Mouse (Mus musculus): ENCODE measurements around the gene Ttyh3. TPM values are rescaled to one million over a fixed set of nuclear protein-coding genes. Genes with fewer than 3 reads are reported as not detected.

The Ttyh3 gene
- 72.1 and 86.7 TPM in 2 replicates for polyA plus RNA-seq (2014; fragmentation: Nextera tagmentation; extraction: Ambion mirVana)

DNA sequence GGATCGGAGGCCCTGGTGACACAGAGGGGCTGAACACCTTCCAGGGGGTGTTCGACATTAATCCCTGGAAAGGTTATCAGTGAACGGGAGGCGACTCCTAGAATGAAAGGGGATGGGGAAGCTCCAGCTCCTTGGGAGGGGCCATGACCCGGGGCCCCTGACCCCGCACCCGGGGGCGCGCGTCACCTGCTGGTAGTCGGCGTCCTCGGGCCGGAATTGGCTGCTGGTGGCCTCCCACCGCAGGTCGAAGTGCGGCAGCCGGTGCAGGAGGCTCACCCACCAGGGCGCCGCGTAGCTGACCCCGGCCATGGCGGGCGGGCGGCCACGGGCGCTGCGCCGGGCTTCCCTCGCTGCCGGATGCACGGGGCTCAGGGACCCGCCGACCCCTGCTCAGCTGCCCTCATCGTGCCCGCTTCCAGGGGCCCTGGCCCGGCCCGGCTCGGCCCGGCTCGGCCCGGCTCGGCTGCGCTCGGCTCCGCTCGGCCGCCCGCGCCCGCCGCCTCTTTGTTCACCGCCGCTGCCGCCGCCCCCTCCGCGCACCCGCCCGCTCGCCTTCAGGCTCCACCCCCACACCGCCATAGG lies at the start of gene Ttyh3:
Ttyh3 (minus strand) TSS at position 513 of the 582 bp plus-strand sequence.
- Histone ChIP-seq H3K4me3 (replicated peaks; ENCODE audit: low read depth, low read length) (peak within 1 kb of the TSS; percentile 99), H3K27me3 (ENCODE audit: control insufficient read depth, insufficient read depth, low read length) (no peaks in the 10 kb centered on the region), H3K9me3 (ENCODE audit: control insufficient read depth, low read length) (no peaks in the 10 kb centered on the region), H3K27ac (replicated peaks; ENCODE audit: low read depth, low read length) (peak within 1 kb of the TSS; percentile 96), H3K9ac (replicated peaks; ENCODE audit: low read length) (peak within 1 kb of the TSS; percentile 100), H3K4me1 (ENCODE audit: control insufficient read depth, insufficient read depth, low read length) (peaks cover 42% of the 10 kb centered on the region), H3K4me2 (ENCODE audit: low read length) (peak within 1 kb of the TSS; percentile 100), H3K36me3 (ENCODE audit: control insufficient read depth, insufficient read depth, low read length) (peaks cover 18% of the 10 kb centered on the region)
- DNase-seq (no peak), ATAC-seq (ENCODE audit: low FRiP score, low TSS enrichment) (peak; percentile 9; the same call in 1 of the 2 replicates)
- 1% methylated on average over 58 of the region's 62 CpGs for WGBS

DNA sequence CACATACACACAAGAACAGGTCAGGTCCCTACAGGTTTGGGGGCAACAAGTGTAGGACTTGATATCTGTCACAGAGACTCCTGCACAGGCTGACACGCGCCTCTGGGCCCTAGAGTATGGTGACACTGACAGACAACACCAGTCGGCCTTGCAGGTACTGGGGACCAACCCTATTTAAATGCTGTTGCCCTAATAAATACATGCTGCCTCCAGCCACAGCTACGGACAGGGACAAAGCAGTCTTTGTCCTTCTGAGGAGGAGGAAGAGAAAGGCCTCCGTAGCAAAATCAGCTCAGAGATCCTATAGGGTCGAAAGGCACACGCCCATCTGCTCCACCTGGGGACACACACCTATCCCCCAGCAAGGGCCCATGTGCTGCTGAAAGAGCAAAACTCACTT lies 47.2 kb upstream of the Ttyh3 start:
- peaks cover 50% of the 10 kb centered on the region for H3K36me3 ChIP-seq (ENCODE audit: control insufficient read depth, insufficient read depth, low read length)
- no peak for ATAC-seq (ENCODE audit: low FRiP score, low TSS enrichment)
- WGBS: 90% methylated on average over 7 of the region's 7 CpGs

DNA sequence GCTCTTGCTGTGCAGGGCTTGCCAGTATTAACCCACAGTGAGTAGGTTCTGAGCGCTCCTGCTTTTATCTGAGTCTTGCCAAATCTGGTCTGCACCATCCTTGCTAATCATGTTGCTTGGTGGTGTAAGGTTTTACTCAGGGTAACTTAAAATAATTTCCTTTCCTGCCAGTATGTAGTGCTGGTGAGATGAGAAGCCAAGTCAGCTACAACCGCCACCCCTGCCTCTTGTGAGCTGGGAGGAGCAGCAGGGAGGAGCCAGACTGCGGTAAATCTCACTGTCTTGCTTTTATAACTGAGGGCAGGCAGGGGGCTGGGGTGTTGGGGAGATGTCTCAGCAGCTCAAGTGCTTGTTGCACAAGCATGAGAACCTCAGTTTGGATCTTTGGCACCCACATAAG lies 39.6 kb upstream of the Ttyh3 start:
- no peak for ATAC-seq (ENCODE audit: low FRiP score, low TSS enrichment)
- WGBS: 84% methylated on average over 3 of the region's 3 CpGs

More for the DNA sequence above, 47.2 kb upstream of the Ttyh3 start:
- Histone ChIP-seq H3K27me3 (ENCODE audit: control insufficient read depth, insufficient read depth, low read length) (no peaks in the 10 kb centered on the region), H3K9me3 (ENCODE audit: control insufficient read depth, low read length) (no peaks in the 10 kb centered on the region), H3K4me3 (replicated peaks; ENCODE audit: low read depth, low read length) (no peak overlapping the region), H3K9ac (replicated peaks; ENCODE audit: low read length) (no peak overlapping the region), H3K27ac (replicated peaks; ENCODE audit: low read depth, low read length) (no peak overlapping the region), H3K4me1 (ENCODE audit: control insufficient read depth, insufficient read depth, low read length) (peaks cover 2% of the 10 kb centered on the region), H3K4me2 (ENCODE audit: low read length) (no peak overlapping the region)
- DNase-seq: no peak

DNA sequence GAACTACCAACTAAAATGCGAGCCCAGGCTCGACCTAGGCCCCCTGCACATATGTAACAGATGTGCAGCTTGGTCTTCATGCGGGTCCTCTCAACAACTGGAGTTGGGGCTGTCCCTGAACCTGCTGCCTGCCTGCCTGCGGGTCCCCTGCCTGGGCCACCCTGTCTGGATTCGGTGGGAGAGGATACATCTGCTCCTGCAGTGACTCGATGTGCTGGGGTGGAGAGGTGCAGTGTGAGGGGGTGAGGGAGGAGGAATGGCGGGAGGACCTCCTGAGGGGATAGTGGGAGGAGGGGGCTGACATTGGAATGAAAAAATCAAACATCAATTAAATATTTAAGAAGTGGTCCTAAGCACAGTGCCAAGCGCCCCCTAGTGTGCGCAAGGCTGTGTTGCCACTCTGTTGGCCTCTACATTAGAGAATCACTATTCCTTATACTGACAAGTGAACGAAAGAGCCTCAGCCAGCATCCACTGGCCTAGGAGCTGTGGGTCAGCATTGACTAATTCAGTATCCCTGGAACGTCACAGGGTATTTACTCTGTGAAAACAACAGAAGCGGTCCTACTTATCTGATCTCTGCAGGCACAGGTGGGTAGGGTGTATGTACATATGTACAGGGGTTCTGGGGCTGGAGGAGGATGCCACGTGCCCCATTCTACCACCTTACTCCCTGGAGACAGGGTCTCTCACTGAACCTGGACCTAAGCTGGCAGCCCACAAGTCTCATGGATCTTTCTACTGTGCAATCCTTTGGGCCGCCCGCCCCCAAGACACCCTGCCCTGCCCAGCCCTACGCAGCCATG lies 35.7 kb upstream of the Ttyh3 start:
- Histone ChIP-seq H3K27me3 (ENCODE audit: control insufficient read depth, insufficient read depth, low read length) (no peaks in the 10 kb centered on the region), H3K4me3 (replicated peaks; ENCODE audit: low read depth, low read length) (no peak overlapping the region), H3K27ac (replicated peaks; ENCODE audit: low read depth, low read length) (no peak overlapping the region), H3K9me3 (ENCODE audit: control insufficient read depth, low read length) (no peaks in the 10 kb centered on the region), H3K4me2 (ENCODE audit: low read length) (no peak overlapping the region), H3K4me1 (ENCODE audit: control insufficient read depth, insufficient read depth, low read length) (no peaks in the 10 kb centered on the region), H3K36me3 (ENCODE audit: control insufficient read depth, insufficient read depth, low read length) (peaks cover 49% of the 10 kb centered on the region), H3K9ac (replicated peaks; ENCODE audit: low read length) (no peak overlapping the region)
- ATAC-seq (ENCODE audit: low FRiP score, low TSS enrichment): peak; percentile 50; the same call in 1 of the 2 replicates
- WGBS: 57% methylated on average over 16 of the region's 16 CpGs
- DNase-seq: peak; percentile 87

More for the DNA sequence above, 39.6 kb upstream of the Ttyh3 start:
- no peaks in the 10 kb centered on the region for H3K27me3 ChIP-seq (ENCODE audit: control insufficient read depth, insufficient read depth, low read length)
- no peak overlapping the region for H3K4me2 ChIP-seq (ENCODE audit: low read length)
- no peaks in the 10 kb centered on the region for H3K4me1 ChIP-seq (ENCODE audit: control insufficient read depth, insufficient read depth, low read length)
- H3K4me3 ChIP-seq (replicated peaks; ENCODE audit: low read depth, low read length): no peak overlapping the region
- H3K27ac ChIP-seq (replicated peaks; ENCODE audit: low read depth, low read length): no peak overlapping the region
- no peak overlapping the region for H3K9ac ChIP-seq (replicated peaks; ENCODE audit: low read length)
- H3K36me3 ChIP-seq (ENCODE audit: control insufficient read depth, insufficient read depth, low read length): peaks cover 58% of the 10 kb centered on the region
- no peak for DNase-seq
- no peaks in the 10 kb centered on the region for H3K9me3 ChIP-seq (ENCODE audit: control insufficient read depth, low read length)

DNA sequence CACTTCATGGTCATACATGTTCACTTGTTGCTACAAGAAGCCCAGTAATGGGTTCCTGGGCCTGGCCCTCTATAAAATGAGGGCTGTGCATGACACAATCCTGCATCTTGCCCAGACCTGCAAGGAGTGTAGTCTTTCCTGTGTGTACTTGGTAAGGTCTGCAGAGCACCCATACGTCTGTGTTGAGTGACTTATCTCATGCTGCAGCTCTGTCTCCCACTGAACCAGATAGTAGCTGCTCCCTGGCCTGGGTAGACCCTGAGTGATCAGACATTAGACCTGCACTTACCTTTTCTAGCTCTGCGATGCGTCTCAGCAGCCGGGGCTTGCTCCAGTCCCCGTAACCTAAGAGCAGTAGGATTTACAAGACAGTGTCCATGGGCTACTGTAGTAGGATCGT lies 33.3 kb upstream of the Ttyh3 start:
- no peaks in the 10 kb centered on the region for H3K9me3 ChIP-seq (ENCODE audit: control insufficient read depth, low read length)
- H3K9ac ChIP-seq (replicated peaks; ENCODE audit: low read length): no peak overlapping the region
- H3K27me3 ChIP-seq (ENCODE audit: control insufficient read depth, insufficient read depth, low read length): no peaks in the 10 kb centered on the region
- H3K27ac ChIP-seq (replicated peaks; ENCODE audit: low read depth, low read length): no peak overlapping the region
- WGBS: 94% methylated on average over 6 of the region's 6 CpGs
- peaks cover 50% of the 10 kb centered on the region for H3K36me3 ChIP-seq (ENCODE audit: control insufficient read depth, insufficient read depth, low read length)
- H3K4me2 ChIP-seq (ENCODE audit: low read length): no peak overlapping the region
- no peak for DNase-seq
- H3K4me1 ChIP-seq (ENCODE audit: control insufficient read depth, insufficient read depth, low read length): no peaks in the 10 kb centered on the region
- H3K4me3 ChIP-seq (replicated peaks; ENCODE audit: low read depth, low read length): no peak overlapping the region
- no peak for ATAC-seq (ENCODE audit: low FRiP score, low TSS enrichment)

DNA sequence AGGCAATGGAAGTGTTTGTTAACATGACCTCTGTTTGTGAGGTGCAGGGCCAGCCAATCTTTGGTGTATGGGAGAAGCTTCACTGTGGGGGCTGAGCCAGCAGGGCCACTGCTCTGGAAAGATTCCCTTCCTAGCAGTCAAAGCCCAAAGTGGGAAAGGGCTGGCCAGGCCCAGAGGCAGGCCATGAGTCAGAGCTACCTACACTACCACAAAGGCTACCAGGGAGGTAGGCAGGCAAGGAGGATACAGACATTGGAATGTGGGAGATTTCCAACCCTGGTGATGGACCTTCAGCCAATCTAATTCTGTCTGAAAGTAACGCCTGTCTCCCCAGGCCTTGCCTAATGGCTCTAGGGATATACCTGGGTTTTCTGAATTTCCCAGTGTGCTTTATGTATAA lies 32.1 kb upstream of the Ttyh3 start:
- H3K4me3 ChIP-seq (replicated peaks; ENCODE audit: low read depth, low read length): no peak overlapping the region
- DNase-seq (no peak), ATAC-seq (ENCODE audit: low FRiP score, low TSS enrichment) (no peak)
- H3K36me3 ChIP-seq (ENCODE audit: control insufficient read depth, insufficient read depth, low read length): peaks cover 53% of the 10 kb centered on the region
- H3K4me2 ChIP-seq (ENCODE audit: low read length): no peak overlapping the region
- no peaks in the 10 kb centered on the region for H3K27me3 ChIP-seq (ENCODE audit: control insufficient read depth, insufficient read depth, low read length)
- WGBS: 77% methylated on average over 1 of the region's 1 CpGs
- no peak overlapping the region for H3K27ac ChIP-seq (replicated peaks; ENCODE audit: low read depth, low read length)
- H3K4me1 ChIP-seq (ENCODE audit: control insufficient read depth, insufficient read depth, low read length): no peaks in the 10 kb centered on the region
- no peak overlapping the region for H3K9ac ChIP-seq (replicated peaks; ENCODE audit: low read length)
- H3K9me3 ChIP-seq (ENCODE audit: control insufficient read depth, low read length): no peaks in the 10 kb centered on the region

DNA sequence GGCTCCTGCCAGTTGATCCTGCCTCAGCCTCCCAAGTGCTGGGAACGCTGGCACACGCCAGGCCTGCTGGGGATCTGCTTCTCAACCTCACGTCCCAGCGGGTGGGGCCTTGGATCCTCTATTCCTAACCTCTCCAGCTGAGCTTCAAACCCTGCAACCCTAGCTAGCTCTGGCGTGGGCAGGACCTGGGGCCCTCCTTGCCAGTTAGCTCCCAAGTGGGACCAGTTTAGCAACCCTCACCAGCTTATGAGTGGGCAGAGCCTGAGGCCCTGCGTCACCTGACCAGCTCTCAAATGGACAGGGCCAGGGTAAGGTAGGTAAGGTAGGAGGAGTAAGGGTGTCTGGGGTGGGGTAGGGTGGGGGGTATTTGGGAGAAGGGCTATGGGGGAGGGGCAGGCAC lies 31.2 kb upstream of the Ttyh3 start:
- no peak overlapping the region for H3K27ac ChIP-seq (replicated peaks; ENCODE audit: low read depth, low read length)
- no peak overlapping the region for H3K4me2 ChIP-seq (ENCODE audit: low read length)
- no peaks in the 10 kb centered on the region for H3K27me3 ChIP-seq (ENCODE audit: control insufficient read depth, insufficient read depth, low read length)
- no peak overlapping the region for H3K4me3 ChIP-seq (replicated peaks; ENCODE audit: low read depth, low read length)
- H3K9me3 ChIP-seq (ENCODE audit: control insufficient read depth, low read length): no peaks in the 10 kb centered on the region
- ATAC-seq (ENCODE audit: low FRiP score, low TSS enrichment): no peak
- peaks cover 57% of the 10 kb centered on the region for H3K36me3 ChIP-seq (ENCODE audit: control insufficient read depth, insufficient read depth, low read length)
- no peak for DNase-seq
- H3K9ac ChIP-seq (replicated peaks; ENCODE audit: low read length): no peak overlapping the region
- no peaks in the 10 kb centered on the region for H3K4me1 ChIP-seq (ENCODE audit: control insufficient read depth, insufficient read depth, low read length)
- 84% methylated on average over 6 of the region's 6 CpGs for WGBS

DNA sequence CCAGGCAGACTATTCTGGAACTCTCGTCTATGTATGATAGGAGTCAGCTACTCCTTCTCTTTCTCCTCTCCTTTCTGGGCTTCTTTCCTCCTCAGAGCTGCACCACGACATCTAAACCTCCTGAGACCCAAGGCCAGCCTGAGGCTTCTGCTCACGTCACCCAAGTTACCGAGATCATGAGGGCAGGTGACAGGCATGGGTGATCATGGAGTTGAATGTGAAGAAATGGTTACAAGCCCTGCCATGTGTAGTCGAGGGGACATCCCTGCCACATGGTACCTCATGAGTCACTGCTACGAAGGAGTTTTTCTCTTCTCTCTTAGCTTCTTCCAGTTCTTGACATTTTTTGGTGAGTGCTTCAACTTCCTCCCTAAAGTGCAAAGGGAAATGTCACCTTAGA lies 28.3 kb upstream of the Ttyh3 start:
- Histone ChIP-seq H3K4me3 (replicated peaks; ENCODE audit: low read depth, low read length) (no peak overlapping the region), H3K27me3 (ENCODE audit: control insufficient read depth, insufficient read depth, low read length) (no peaks in the 10 kb centered on the region), H3K9ac (replicated peaks; ENCODE audit: low read length) (no peak overlapping the region), H3K36me3 (ENCODE audit: control insufficient read depth, insufficient read depth, low read length) (peaks cover 69% of the 10 kb centered on the region), H3K4me1 (ENCODE audit: control insufficient read depth, insufficient read depth, low read length) (no peaks in the 10 kb centered on the region), H3K4me2 (ENCODE audit: low read length) (no peak overlapping the region), H3K27ac (replicated peaks; ENCODE audit: low read depth, low read length) (no peak overlapping the region), H3K9me3 (ENCODE audit: control insufficient read depth, low read length) (no peaks in the 10 kb centered on the region)
- 93% methylated on average over 6 of the region's 6 CpGs for WGBS
- ATAC-seq (ENCODE audit: low FRiP score, low TSS enrichment): no peak
- no peak for DNase-seq

DNA sequence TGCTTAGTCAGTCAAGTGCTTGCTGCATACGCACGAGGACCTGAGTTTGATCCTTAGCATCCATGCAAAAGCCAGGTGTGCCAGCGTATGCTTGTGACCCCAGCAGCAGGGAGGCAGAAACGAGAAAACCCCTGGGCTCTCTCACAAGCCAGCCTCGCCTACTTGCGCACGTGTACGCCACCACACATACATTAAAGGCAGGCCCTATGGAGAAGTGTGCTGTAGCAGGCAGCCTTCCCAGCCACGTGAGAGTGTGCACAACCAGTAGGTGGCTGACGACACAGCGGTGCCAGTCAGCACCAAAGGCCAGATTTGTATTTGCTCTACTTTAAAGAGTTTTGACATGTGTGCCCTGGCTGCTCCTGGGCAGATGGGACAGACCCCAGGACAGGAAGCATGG lies 26.8 kb upstream of the Ttyh3 start:
- Histone ChIP-seq H3K27me3 (ENCODE audit: control insufficient read depth, insufficient read depth, low read length) (no peaks in the 10 kb centered on the region), H3K27ac (replicated peaks; ENCODE audit: low read depth, low read length) (peak overlapping the region; percentile 22; the same call in 1 of the 2 replicates), H3K9ac (replicated peaks; ENCODE audit: low read length) (no peak overlapping the region), H3K4me3 (replicated peaks; ENCODE audit: low read depth, low read length) (no peak overlapping the region), H3K4me2 (ENCODE audit: low read length) (no peak overlapping the region), H3K9me3 (ENCODE audit: control insufficient read depth, low read length) (no peaks in the 10 kb centered on the region), H3K36me3 (ENCODE audit: control insufficient read depth, insufficient read depth, low read length) (peaks cover 76% of the 10 kb centered on the region), H3K4me1 (ENCODE audit: control insufficient read depth, insufficient read depth, low read length) (no peaks in the 10 kb centered on the region)
- DNase-seq: no peak
- no peak for ATAC-seq (ENCODE audit: low FRiP score, low TSS enrichment)
- 92% methylated on average over 11 of the region's 11 CpGs for WGBS
